Mouse (Mus musculus): ENCODE measurements around the gene Fads3. TPM values are rescaled to one million over a fixed set of nuclear protein-coding genes. Genes with fewer than 3 reads are reported as not detected.

The Fads3 gene
- polyA plus RNA-seq, 1 experiment = 3.1 TPM

GRCm38 (mm10) chr19:10101341-10102053, 60.1 kb downstream of the Fads3 start, which contains the start of gene Fads2:
Gene Fads2 (minus strand): TSS chr19:10101746.
- Histone ChIP-seq H3K27me3 (ENCODE audit: control insufficient read depth, insufficient read depth, low read length, poor library complexity, severe bottlenecking) (no peaks in the 10 kb centered on the region), H3K36me3 (ENCODE audit: control insufficient read depth, insufficient read depth, low read length, poor library complexity, severe bottlenecking) (no peaks in the 10 kb centered on the region), H3K9me3 (replicated peaks; ENCODE audit: control insufficient read depth, insufficient read depth, low read length, poor library complexity, severe bottlenecking) (no peaks in the 10 kb centered on the region), H3K9ac (ENCODE audit: low read depth, poor library complexity, severe bottlenecking) (peak within 1 kb of the TSS; percentile 79), H3K4me3 (ENCODE audit: low read depth, low read length) (peak within 1 kb of the TSS; percentile 85), H3K4me1 (ENCODE audit: control insufficient read depth, insufficient read depth, low read length) (no peaks in the 10 kb centered on the region), H3K27ac (ENCODE audit: insufficient read depth, low read length) (peak within 1 kb of the TSS; percentile 60)
- TF ChIP-seq EP300 (IDR thresholded peaks at IDR 0.05; ENCODE audit: insufficient read depth, low read depth, low read length) = no peak
- TF ChIP-seq POLR2A (IDR thresholded peaks at IDR 0.05; ENCODE audit: insufficient read depth, low read length) = peak; percentile 20

- Histone ChIP-seq H3K27ac (ENCODE audit: insufficient read depth, low read length) (peak overlapping the region; percentile 60), H3K27me3 (ENCODE audit: control insufficient read depth, insufficient read depth, low read length, poor library complexity, severe bottlenecking) (no peaks in the 10 kb centered on the region), H3K4me3 (ENCODE audit: low read depth, low read length) (peak overlapping the region; percentile 85), H3K9ac (ENCODE audit: low read depth, poor library complexity, severe bottlenecking) (peak overlapping the region; percentile 79), H3K36me3 (ENCODE audit: control insufficient read depth, insufficient read depth, low read length, poor library complexity, severe bottlenecking) (no peaks in the 10 kb centered on the region), H3K9me3 (replicated peaks; ENCODE audit: control insufficient read depth, insufficient read depth, low read length, poor library complexity, severe bottlenecking) (no peaks in the 10 kb centered on the region), H3K4me1 (ENCODE audit: control insufficient read depth, insufficient read depth, low read length) (no peaks in the 10 kb centered on the region)
- no peak for TF ChIP-seq CTCF (IDR thresholded peaks at IDR 0.05; ENCODE audit: low read depth, low read length)
- no peak for TF ChIP-seq POLR2A (IDR thresholded peaks at IDR 0.05; ENCODE audit: insufficient read depth, low read length)
- 0 out of 2 replicates have a peak, but pooled peaks have one; percentile 52 for TF ChIP-seq EP300 (IDR thresholded peaks at IDR 0.05; ENCODE audit: insufficient read depth, low read depth, low read length)
These were observed 60.8 kb downstream of the Fads3 start for GRCm38 (mm10) chr19:10102054-10102700.

- TF ChIP-seq CTCF (IDR thresholded peaks at IDR 0.05; ENCODE audit: low read depth, low read length) (no peak), POLR2A (IDR thresholded peaks at IDR 0.05; ENCODE audit: insufficient read depth, low read length) (no peak), EP300 (IDR thresholded peaks at IDR 0.05; ENCODE audit: insufficient read depth, low read depth, low read length) (no peak)
- H3K4me3 ChIP-seq (ENCODE audit: low read depth, low read length) = no peak overlapping the region
These were observed 62.9 kb downstream of the Fads3 start for GRCm38 (mm10) chr19:10104234-10104633.

GRCm38 (mm10) chr19:10105034-10105493, 63.7 kb downstream of the Fads3 start:
- Histone ChIP-seq H3K27me3 (ENCODE audit: control insufficient read depth, insufficient read depth, low read length, poor library complexity, severe bottlenecking) (no peaks in the 10 kb centered on the region), H3K36me3 (ENCODE audit: control insufficient read depth, insufficient read depth, low read length, poor library complexity, severe bottlenecking) (no peaks in the 10 kb centered on the region), H3K9me3 (replicated peaks; ENCODE audit: control insufficient read depth, insufficient read depth, low read length, poor library complexity, severe bottlenecking) (no peaks in the 10 kb centered on the region), H3K9ac (ENCODE audit: low read depth, poor library complexity, severe bottlenecking) (no peak overlapping the region), H3K27ac (ENCODE audit: insufficient read depth, low read length) (no peak overlapping the region), H3K4me1 (ENCODE audit: control insufficient read depth, insufficient read depth, low read length) (no peaks in the 10 kb centered on the region), H3K4me3 (ENCODE audit: low read depth, low read length) (no peak overlapping the region)
- no peak for TF ChIP-seq CTCF (IDR thresholded peaks at IDR 0.05; ENCODE audit: low read depth, low read length)
- TF ChIP-seq EP300 (IDR thresholded peaks at IDR 0.05; ENCODE audit: insufficient read depth, low read depth, low read length) = no peak
- TF ChIP-seq POLR2A (IDR thresholded peaks at IDR 0.05; ENCODE audit: insufficient read depth, low read length) = no peak

More at GRCm38 (mm10) chr19:10104234-10104633, 62.9 kb downstream of the Fads3 start:
- H3K9me3 ChIP-seq (replicated peaks; ENCODE audit: control insufficient read depth, insufficient read depth, low read length, poor library complexity, severe bottlenecking) = no peaks in the 10 kb centered on the region
- no peaks in the 10 kb centered on the region for H3K27me3 ChIP-seq (ENCODE audit: control insufficient read depth, insufficient read depth, low read length, poor library complexity, severe bottlenecking)
- no peak overlapping the region for H3K27ac ChIP-seq (ENCODE audit: insufficient read depth, low read length)
- no peaks in the 10 kb centered on the region for H3K36me3 ChIP-seq (ENCODE audit: control insufficient read depth, insufficient read depth, low read length, poor library complexity, severe bottlenecking)
- H3K4me1 ChIP-seq (ENCODE audit: control insufficient read depth, insufficient read depth, low read length) = no peaks in the 10 kb centered on the region
- H3K9ac ChIP-seq (ENCODE audit: low read depth, poor library complexity, severe bottlenecking) = no peak overlapping the region

GRCm38 (mm10) chr19:10106634-10107033, 65.3 kb downstream of the Fads3 start:
- no peak overlapping the region for H3K4me3 ChIP-seq (ENCODE audit: low read depth, low read length)
- H3K9me3 ChIP-seq (replicated peaks; ENCODE audit: control insufficient read depth, insufficient read depth, low read length, poor library complexity, severe bottlenecking) = no peaks in the 10 kb centered on the region
- H3K27me3 ChIP-seq (ENCODE audit: control insufficient read depth, insufficient read depth, low read length, poor library complexity, severe bottlenecking) = no peaks in the 10 kb centered on the region
- no peaks in the 10 kb centered on the region for H3K4me1 ChIP-seq (ENCODE audit: control insufficient read depth, insufficient read depth, low read length)
- H3K27ac ChIP-seq (ENCODE audit: insufficient read depth, low read length) = no peak overlapping the region
- TF ChIP-seq CTCF (IDR thresholded peaks at IDR 0.05; ENCODE audit: low read depth, low read length) (no peak), POLR2A (IDR thresholded peaks at IDR 0.05; ENCODE audit: insufficient read depth, low read length) (no peak), EP300 (IDR thresholded peaks at IDR 0.05; ENCODE audit: insufficient read depth, low read depth, low read length) (no peak)
- no peaks in the 10 kb centered on the region for H3K36me3 ChIP-seq (ENCODE audit: control insufficient read depth, insufficient read depth, low read length, poor library complexity, severe bottlenecking)
- no peak overlapping the region for H3K9ac ChIP-seq (ENCODE audit: low read depth, poor library complexity, severe bottlenecking)
